Mouse (Mus musculus) lung, adult 2 months (tissue): Measurements from ENCODE around the gene Epha4.

ENCODE experiments used
- CTCF ChIP-seq: fragments of 200-500 bp; IDR thresholded peaks from 2 replicates; pipeline ENCODE4 v1.5.1; 2011; ENCODE audit warnings: mild to moderate bottlenecking, low read length, control low read depth; ENCODE audit not compliant: insufficient read depth
- POLR2A ChIP-seq: fragments of 200-500 bp; IDR thresholded peaks from 2 replicates; pipeline ENCODE4 v1.6.1; 2011; ENCODE audit warnings: low read depth, mild to moderate bottlenecking, control low read depth, low read length, borderline replicate concordance; ENCODE audit errors: extremely low read depth

DNA sequence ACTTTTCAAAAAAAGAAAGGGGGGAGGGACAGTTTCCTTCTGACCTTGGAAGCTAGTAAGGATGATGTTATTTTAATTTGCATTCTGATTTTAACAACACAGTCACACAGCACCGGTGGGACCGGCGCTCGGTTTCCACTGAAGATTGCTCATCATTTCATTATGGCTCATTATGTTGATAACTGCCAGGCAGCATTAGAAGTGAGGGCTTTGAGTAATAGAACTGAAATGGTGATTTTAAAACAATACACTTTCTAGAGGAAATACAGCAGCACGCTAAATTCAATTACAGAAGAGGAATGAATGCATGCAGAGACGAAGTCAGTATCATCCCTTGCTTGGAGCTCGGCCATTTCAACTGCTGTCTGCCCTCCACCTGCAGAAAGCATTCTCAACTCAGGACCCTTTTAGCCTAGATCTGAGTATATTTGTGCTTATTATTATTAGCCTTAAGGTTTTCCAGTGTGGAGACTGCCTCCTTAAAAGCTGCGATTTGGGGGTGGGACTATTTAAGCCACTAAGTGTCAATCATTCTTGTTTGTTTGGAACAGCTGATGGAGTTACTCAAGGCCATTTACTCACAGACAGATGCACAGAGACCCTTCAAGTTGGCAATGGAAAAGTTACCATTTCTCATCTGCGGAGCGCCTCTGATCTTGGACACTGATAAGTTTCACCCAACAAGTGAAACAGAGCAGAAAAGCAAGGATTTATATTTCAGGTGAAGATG lies 76.8 kb downstream of the Epha4 start:
- TF ChIP-seq POLR2A (no peak), CTCF (no peak)
